Mouse (Mus musculus) G1E-ER4 (cell line): ENCODE data around the gene Nrm. TPM values are rescaled to one million over a fixed set of nuclear protein-coding genes. Genes with fewer than 3 reads are reported as not detected.

Experiments
- GATA1 ChIP-seq: IDR thresholded peaks from one replicate; pipeline ENCODE4 v1.8.0; 2012; ENCODE audit warnings: low read length, inconsistent platforms
- polyA plus RNA-seq: library from polyadenylated mRNA; stranded (reverse); fragments of >175 nt; gene quantifications from 2 replicates; pipeline ENCODE4 v1.2.3, GENCODE M21; 2012

Nrm gene
- polyA plus RNA-seq, 1 experiment = 13.8 TPM

GRCm38 (mm10) chr17:35829737-35830136, 31.4 kb upstream of the Nrm start:
- TF ChIP-seq GATA1 = no peak

GRCm38 (mm10) chr17:35832400-35833238, 28.5 kb upstream of the Nrm start:
- no peak for TF ChIP-seq GATA1

GRCm38 (mm10) chr17:35833239-35833751, 27.8 kb upstream of the Nrm start:
- TF ChIP-seq GATA1 = no peak

- no peak for TF ChIP-seq GATA1
These were observed 27.2 kb upstream of the Nrm start for GRCm38 (mm10) chr17:35833894-35834293.

GRCm38 (mm10) chr17:35834696-35835422, 26.3 kb upstream of the Nrm start:
- TF ChIP-seq GATA1 = no peak

- no peak for TF ChIP-seq GATA1
These were observed 25.5 kb upstream of the Nrm start for GRCm38 (mm10) chr17:35835424-35836140.

GRCm38 (mm10) chr17:35836178-35836965, 24.7 kb upstream of the Nrm start:
- no peak for TF ChIP-seq GATA1

GRCm38 (mm10) chr17:35836991-35837422, 24.1 kb upstream of the Nrm start:
- no peak for TF ChIP-seq GATA1

GRCm38 (mm10) chr17:35837487-35837886, 23.6 kb upstream of the Nrm start:
- no peak for TF ChIP-seq GATA1

- no peak for TF ChIP-seq GATA1
These were observed 23.0 kb upstream of the Nrm start, which contains the start of gene Tubb5 for GRCm38 (mm10) chr17:35838122-35838544. TSS of gene Tubb5 (minus strand) at chr17:35838306.

- TF ChIP-seq GATA1 = no peak
These were observed 22.5 kb upstream of the Nrm start for GRCm38 (mm10) chr17:35838570-35838969.

- no peak for TF ChIP-seq GATA1
These were observed 20.6 kb upstream of the Nrm start for GRCm38 (mm10) chr17:35840561-35840960.

GRCm38 (mm10) chr17:35841076-35841950, 19.8 kb upstream of the Nrm start, which contains the start of gene Mdc1:
TSS of gene Mdc1 (plus strand) at chr17:35841515.
- no peak for TF ChIP-seq GATA1

- no peak for TF ChIP-seq GATA1
These were observed 19.1 kb upstream of the Nrm start for GRCm38 (mm10) chr17:35842006-35842405.
